Mouse (Mus musculus): Measurements from ENCODE around the gene Mettl26.

DNA sequence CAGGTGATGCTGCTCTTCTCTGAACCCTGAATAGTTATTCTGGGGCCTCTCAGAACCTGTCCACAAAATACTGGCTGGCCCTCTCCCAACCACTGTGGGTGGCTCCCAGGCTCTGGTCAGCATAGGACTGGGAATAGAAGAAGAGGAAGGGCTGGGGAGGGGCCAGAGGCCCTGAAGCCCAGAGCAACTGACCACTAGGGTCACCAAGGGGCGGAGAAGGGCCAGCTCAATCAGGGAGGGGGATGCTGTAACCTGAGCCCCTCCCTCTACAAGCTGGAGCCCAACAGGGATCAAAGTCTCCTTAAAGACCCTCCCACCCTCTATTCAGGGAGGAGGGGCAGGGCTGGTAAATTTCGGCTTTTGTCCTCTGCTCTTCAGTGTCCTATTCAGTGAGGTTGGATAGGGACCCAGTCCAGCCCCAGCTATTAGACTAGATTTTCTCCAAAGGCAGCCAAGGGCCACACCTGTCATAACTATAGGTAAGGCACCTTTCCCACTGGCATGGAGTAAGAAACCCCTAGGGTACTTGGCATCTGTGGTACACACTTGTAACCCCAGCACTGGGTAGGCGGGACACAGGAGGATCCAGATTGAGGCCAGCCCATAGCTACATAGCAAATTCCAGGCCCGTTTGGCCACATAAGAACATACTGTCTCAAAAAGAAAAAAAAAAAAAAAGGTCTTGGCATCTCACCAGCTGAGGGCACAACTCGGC is 5.5 kb downstream of the Mettl26 start, which contains the start of gene Wfikkn1:
- no peak for TF ChIP-seq CTCF (IDR thresholded peaks at IDR 0.05; ENCODE audit: low read depth)
- no peak for TF ChIP-seq EP300 (IDR thresholded peaks at IDR 0.05; ENCODE audit: low read depth)

Data from liver, embryonic 14.5 days (tissue).